Mouse (Mus musculus): ENCODE measurements around the gene Etv5.

Gene Etv5

DNA sequence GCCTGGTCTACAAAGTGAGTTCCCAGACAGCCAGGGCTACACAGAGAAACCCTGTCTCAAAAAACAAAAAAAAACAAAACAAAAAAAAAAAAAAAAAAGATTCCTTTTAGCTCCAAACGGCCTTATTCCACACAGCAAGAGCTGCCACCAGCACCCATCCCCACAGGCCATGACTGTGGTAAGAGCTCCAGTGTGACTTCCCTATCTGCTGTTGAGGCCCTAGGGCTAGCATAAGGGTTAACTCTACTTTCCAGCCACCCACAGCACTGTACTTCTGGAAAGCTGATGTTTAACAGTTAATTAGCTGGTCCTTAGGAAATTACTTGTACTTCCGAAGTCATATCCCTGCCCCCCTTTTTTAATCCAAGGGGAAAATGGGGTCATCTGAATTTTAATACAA is 8.2 kb downstream of the Etv5 start:
- in situ Hi-C loops (cut with MboI, MseI), result loop anchor here in 1 of 2 experiments (10.0 kb wide), 1 partner anchor 113 kb away; no protein-coding TSS in a partner anchor

DNA sequence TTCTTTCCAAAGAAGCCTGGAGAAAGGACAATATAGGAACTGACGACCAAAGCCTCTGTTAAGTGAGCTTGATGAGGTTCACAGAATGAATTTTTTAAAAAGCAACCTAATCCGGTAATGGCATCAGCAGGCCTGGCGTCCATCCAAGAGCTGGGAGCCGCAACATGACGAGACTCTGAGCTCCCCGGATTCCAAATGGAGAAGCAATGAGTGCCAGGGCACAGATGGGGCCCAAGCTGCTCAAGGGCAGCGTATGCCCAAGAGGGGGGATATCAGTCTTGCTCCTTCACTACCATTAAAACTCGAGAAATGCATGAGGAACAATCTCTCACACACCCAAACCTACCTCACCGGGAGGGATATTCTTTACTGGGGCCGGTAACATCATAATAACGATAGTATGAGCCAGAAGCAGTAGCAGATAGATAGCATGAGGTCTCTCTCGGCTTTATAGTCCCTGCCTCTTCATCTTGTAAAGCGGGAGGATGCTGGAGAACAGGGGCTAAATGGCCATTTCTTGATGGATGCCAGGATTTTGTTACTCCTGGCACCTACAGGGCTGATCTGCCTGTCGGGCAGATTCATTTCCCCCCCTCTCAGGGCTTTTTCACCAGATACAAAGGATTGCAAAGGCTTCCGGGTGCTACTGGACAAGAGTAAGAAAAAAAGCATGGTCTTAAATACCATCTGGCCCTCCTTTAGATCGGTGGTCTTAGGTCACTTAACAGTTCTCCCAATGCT is 9.1 kb downstream of the Etv5 start:
- in situ Hi-C loops (cut with MboI, MseI), result loop anchor here in 1 of 2 experiments (10.0 kb wide), 1 partner anchor 114 kb away; no protein-coding TSS in a partner anchor

DNA sequence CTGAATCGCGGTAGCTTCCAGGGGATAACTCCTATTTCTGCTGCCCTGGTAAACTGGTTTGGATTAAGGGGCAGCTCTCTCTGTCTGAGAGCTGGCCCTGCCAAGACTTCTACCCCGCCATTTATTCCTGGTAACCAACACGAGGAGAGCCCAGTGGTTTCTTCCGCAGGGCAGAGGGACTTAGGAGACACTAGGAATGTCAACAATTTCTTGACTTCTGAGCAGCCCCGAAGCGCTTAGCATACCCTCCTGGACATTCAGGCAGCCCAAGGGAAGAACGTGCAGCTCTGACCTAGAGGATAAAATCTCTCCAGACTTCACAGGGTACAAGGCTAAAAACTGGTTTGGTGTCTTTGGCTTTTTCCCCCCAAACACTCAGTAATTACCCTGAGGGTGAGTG is 10.1 kb downstream of the Etv5 start:
- in situ Hi-C loops (cut with MboI, MseI), result no loop called here

DNA sequence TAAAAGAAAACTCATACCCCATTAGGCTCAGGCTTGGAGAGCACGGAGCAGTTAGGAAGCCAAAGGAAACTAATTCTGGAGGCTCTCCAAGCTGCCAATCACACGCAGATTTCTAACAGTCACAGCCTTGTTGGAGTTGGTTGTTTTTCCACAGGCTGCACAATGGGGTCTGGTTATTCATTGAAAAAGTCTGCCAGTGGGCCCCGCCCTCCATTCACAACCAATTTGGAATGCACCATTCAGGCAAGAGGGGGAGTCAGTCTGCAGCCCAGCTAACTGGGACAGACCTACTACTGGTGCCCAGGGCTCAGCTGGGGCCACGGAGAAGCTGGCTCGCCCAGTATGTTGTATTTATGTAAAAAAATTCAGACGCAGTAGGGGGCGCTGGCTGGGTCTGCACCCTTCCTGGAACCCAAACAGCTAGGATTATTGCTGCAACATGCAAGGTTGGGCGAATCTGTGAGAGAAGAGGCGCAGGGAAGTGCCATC is 10.6 kb downstream of the Etv5 start:
- in situ Hi-C loops (cut with MboI, MseI), result no loop called here

DNA sequence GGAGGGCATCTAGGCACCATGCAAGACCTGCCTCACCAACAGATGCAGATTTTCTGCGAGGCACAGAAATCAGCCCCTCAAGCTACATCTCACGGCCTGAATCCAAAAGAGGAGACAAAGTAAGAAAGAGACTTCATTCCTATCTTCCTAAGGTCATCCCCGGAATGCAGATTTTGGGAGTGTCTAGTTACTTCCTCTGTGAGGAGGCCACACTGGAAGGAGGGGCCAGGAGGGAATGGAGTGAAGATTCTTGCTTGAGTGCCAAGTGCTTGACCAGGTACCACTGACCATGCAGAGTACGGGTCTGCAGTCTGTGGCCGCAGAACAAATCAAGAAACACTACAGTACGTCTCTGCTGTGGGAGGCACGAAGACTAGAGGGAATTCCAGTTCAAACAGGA is 12.7 kb downstream of the Etv5 start:
- in situ Hi-C loops (cut with MboI, MseI), result no loop called here

DNA sequence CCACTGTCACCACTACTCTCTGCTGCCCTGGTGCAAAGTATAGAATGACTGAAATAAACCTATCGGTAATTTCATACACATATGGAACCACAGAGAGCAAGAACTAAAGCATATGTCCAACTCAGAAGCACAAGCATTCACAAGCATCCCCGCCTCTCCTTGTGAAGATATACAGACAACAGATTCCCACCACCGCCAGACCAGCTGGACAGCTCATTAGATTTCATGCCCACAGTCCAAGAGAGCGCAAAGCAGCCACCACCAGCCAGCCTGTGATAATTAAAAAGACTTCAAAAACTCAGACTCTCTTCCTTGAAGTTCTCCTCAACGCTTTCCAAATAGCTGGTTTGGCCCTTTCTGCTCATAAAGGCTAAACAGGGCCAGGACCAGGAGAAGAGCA is 17.3 kb downstream of the Etv5 start:
- in situ Hi-C loops (cut with MboI, MseI), result no loop called here

DNA sequence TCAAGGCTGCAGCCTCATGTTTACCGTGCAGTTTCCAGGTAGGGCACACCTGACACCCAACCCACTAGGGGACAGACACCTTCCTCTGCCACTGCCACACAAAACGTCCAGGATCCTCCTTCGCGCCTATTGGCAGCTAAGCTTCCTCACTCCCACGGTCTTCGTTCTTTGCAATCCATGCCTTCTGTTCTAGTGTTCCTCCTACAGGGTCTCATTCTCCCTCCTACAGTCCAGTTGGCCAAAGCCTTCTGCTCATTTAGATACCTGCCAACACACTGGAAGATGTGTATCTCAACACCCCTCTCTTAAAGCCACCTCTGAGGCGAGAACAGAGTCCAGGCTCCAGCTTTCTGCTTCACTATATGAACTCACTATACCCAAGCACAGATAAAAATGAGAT is 21.6 kb downstream of the Etv5 start:
- in situ Hi-C loops (cut with MboI, MseI), result no loop called here

DNA sequence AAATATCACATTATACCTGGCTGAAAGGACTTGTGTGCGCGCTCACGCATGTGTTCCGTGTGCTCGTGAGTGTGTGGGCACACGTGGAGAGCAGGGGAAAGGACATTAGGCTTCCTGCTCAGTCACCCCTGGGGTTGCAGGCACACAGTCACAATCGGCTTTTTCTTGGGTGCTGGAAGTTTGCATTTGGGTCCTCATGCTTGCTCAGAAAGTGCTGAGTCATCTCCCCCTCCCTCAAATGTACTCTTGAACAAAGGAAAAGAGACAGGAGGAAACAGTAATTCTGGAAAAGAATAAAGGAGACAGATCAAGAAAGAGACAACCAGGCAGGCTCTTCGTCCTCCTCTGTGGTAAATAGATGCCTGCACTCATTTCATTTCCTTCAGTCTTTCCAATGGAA is 22.5 kb downstream of the Etv5 start:
- in situ Hi-C loops (cut with MboI, MseI), result no loop called here

DNA sequence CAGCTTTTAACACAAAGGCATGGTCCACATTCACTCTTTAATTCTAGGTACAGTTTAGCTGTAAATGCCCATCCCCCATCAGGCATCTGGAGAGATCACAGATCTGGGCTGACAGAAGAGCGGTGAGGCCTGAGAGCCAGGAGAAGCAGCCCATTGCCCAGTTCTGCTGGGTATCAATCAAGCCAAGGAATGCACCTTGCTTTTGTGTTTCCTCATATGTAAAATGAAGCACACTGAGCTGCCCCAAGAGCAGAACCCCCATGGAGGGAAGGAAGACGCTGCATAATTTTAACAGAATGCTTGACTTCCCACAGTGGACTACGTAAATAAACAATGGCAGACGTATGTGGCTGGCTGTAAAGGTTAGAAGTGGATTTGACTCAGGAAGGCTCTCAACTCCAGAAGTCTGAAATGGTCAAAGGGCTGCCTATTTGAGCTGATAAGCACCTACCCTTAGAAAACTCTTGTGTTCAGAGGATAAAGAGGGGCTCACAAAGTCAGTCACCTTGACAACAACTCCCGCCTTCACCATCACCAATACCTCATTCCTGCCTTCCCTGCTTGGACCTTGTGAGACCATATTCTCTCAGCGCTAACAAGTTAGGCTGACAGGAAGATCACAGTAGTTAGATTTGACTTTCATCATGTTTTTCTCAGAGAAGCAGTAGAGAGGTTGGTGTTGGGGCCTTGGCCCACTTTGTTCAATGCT is 23.2 kb downstream of the Etv5 start:
- in situ Hi-C loops (cut with MboI, MseI), result no loop called here

DNA sequence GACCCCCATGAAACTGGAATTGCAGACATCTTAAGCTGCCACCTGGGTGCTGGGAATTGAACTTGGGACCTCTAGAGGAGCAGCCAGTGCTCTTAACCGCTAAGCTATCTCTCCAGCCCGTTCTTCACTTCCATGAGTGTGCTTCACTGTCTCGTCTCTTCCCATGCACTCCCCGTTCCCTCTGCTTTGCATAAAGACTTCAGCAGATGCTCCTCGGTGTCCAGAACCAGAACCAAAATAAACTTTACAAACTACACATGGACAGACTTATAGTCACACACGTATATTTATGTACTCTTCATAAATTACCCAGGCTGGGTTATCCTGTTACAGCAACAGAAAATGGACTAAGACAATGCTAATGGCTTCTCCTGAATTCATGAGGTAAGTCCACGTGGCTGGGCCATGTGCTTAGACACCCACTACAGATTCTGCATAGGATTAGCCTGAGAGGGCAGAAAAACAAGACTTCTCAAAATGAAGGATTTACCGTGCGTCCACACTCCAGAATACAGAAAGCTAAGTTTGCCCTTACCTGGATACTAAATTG is 25.2 kb downstream of the Etv5 start:
- in situ Hi-C loops (cut with MboI, MseI), result no loop called here

DNA sequence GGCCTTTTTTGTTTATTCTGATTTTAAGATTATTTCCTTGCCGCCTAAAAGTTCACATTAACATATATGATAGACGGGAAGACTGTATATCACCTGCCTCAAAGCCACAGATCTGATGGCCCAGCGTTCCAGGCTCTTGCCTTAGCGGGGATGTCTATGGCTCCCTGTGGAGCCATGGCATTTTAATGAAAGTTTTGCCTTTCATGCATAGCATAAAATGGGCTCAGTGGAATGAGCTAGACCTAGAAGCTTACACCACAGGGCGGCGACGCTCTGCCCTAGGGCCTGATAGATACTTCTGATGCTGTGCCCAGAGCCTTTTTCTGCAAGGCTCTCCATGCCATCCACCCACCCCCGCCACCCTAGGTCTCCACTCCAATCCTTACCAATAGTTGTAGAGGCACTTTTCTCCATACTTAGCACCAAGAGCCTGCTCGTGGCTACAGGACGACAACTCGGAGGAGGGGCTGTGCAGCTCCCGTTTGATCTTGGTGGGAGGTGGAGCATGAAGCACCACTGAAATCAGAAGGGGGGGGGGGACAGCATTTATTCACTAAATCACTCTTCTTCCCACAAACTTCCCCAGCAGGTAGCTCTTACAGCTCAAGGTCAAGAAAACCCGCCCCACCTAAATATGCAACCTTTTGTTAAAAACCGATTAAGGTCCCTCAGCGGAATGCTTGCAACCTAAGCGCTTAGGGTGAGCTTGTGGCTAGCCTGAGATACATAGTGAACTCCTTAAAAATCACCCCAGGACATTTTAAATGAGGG is 26.9 kb downstream of the Etv5 start:
- in situ Hi-C loops (cut with MboI, MseI), result no loop called here

DNA sequence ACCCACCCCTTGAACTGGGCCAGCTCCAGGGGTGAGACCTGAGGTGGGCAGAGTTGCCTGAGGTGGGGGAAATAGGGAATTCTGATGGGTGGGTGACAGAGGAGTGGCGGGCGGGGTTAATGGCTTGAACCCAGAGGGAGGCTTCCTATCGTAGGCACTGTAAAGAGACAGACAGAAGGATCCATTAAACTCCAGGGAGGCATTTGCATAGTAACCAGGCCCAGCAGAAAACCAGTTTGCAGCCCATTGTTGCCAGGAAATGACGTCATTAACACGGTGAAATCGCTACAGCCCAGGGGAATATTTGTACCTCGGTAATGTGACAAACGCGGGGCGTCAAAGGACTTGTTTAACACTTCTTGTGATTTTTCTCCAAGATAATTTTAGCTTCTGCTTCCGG is 27.8 kb downstream of the Etv5 start:
- in situ Hi-C loops (cut with MboI, MseI), result no loop called here

DNA sequence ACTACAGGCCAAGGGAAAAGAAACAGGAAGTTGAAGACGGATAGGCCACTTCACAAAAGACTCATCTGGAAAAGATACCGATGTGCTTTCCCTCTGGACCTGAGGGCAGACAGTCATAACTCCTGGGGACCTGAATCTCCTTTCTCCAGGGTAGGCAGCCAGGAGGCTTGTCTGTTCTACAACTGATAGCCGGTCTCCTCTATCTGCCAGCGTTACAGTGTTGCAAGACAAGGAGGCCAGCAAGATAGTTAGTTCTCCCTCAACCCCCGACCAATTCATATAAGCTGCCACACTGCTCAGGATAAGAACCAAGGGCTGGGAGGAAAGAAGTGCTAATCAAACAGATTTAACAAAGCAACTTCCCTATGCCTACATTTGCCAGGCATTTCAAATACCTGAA is 29.5 kb downstream of the Etv5 start:
- in situ Hi-C loops (cut with MboI, MseI), result no loop called here

DNA sequence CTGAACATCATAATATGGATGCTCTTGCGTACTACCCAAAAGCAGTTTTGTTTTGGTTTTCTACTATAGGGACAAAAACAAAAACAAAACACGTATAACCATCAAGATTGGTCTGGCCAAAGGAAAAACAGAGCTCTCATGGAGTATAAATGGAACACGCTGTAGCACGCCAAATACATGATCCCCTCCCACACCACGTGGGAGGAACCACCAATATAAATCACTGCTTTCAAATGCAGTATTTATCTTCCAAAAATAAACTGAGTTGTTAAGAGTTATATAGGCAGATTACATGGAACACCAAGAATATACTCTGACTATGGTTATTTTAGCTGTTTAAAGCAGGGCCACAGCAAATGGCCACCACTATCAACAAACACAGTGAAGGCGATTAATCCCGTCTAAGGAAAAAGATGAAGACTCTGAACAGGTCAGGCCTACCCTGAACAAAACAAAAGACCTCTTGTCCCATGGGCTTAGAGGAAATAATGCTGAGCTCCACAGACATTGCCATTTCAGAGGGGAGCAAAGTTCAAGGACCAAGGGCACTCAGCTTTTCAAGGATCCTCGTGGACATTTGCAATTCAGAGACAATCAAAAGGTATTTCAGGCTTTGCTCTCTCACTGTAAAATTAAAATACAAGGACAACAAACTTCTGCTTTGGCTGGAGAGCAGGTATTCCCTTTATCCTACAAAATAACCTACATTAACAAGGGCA is 30.7 kb downstream of the Etv5 start:
- in situ Hi-C loops (cut with MboI, MseI), result no loop called here

DNA sequence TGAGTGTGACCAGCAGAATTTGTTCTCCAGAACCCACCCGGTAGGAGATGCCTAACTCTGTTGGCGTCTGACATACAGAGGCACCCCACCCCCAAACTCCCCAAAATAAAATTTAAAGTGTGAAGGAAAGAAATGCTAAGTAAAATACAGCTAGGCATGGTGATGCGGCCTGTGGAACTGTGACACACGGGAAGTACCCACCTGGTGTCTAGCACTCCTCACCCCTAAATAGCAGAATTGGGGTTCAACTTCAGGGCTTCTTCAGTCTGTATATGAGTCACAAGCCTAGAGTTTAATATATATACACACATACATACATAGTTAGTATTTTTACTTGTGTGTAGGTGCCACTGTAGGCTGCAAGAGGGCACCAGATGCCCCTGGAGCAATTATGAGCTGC is 32.8 kb downstream of the Etv5 start:
- in situ Hi-C loops (cut with MboI, MseI), result no loop called here

DNA sequence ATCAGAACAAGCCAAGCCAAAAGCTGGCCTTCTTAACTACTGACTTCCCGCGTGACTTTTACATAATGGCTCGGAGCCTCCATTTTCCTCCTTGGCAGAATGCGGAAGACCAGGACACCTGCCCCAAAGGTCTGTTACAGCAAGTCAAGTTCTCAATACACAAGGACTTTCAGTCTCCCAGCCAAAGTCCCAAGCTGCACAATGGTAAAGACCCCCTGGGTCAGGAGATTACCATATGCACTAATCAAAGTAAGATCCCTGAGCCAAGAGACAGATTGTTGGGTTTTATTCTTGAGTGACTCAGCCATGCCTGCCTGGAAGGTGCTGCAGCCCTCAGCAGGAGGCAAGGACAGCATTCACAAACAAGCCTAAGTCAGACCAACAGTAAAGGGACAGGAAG is 33.5 kb downstream of the Etv5 start:
- in situ Hi-C loops (cut with MboI, MseI), result no loop called here

DNA sequence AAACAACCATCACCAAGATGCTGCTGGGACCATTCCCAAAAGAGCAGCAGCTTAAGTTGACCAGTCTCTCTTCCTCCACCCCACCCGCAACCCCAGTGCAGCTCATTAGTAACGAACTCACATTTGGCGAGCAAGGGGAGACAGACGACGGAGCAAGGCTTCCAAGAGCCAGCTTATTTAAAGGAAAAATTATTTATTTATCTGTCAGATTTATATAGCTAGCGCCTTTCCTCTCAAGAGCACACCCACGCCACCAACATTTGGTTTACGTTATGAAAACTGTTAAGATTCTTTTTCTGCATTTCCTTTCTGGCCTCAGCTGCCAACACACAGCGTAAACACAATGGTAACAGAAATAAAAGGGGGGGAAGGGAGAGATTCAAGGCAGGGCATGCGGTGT is 34.0 kb downstream of the Etv5 start:
- in situ Hi-C loops (cut with MboI, MseI), result no loop called here

DNA sequence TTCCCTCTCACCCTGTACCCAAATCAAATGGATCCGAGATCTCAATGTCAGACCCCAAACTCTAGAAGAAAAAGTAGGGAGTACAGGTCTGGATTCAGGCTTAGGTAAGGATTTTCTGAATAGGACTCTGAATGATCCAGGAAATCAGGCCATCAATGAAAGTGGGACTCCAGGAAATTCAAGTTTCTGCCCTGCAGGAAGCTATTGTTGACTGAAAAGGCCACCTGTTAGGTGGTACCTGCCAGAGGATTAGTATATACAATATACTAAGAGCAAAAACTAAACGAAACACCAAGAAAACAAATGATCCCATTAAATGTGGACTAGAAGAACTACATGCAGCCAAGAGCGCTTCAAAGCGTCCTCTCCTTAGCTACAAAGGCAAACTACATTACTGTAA is 35.8 kb downstream of the Etv5 start:
- in situ Hi-C loops (cut with MboI, MseI), result no loop called here

DNA sequence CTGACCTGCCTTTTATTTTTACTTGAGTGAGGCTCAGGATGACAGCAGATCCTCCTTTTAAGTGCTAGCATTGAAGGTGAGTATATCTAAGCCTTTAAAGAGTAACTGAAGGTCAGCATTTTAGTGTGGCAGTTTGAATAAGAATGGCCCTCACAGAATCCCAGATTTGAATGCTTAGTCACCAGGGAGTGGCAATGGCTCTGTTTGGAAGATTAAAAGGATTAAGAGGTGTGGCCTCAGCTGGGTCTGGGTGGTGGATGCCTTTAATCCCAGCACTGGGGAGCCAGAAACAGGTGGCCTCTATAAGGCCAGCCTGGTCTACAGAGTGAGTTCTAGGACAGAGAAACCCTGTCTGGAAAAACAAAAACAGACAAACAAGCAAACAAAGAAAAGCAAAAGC is 36.9 kb downstream of the Etv5 start:
- in situ Hi-C loops (cut with MboI, MseI), result no loop called here

DNA sequence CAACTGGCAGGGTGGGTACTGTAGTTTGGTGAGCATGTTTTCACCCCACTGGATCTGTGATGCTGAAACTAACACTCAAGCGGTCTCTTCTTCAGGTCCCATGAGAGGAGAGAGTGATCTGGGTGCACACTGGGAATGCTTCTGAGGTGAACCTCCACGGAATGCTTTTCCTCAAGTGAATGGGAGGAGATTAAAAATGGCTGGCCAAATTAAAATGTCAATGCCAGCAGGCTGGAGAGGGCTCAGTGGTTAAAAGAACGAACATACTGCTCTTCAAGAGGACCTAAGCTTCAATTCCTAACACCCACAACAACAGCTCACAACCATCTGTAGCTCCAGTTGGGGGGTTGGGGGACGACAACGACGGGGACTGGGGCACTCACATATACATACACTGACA is 39.3 kb downstream of the Etv5 start:
- in situ Hi-C loops (cut with MboI, MseI), result no loop called here

DNA sequence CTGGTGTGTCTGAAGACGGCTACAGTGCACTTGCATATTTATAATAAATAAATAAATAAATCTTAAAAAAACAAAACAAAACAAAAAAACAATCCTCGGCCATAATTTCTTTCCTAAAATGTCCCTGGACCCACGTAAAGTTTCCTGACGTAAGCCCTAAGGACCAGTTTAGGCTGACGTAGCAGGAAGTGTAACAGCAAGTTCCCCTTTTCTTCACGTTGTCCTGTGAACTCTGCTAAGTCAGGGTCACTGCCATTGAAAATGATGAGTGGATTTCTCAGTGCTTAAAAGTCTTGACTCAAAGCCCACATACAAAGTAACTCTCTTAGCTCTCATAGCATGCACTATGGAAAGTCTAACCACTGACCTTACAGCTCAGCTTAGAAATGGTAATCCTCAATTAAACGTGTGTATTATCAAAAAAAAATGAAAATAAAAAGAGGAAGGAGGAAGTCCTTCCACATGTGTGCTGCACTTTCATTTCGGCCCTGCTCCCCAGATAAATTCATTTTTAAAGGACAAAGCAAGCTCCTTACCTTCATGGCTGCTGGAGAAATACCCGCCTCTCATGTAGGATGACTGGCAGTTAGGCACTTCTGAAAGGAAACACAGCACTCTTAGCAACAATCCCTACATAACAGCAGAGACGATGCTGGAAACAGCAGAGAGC is 40.6 kb downstream of the Etv5 start:
- in situ Hi-C loops (cut with MboI, MseI), result loop anchor here in 1 of 2 experiments (5.0 kb wide), 1 partner anchor 83 kb away; no protein-coding TSS in a partner anchor
